Mouse (Mus musculus) intestine, embryonic 16.5 days (tissue): Measurements from ENCODE around the gene Ung. TPM values are rescaled to one million over a fixed set of nuclear protein-coding genes. Genes with fewer than 3 reads are reported as not detected.
A peak's percentile ranks its signal among the peaks of the same experiment; 100 is the strongest.

Experiments used
- ATAC-seq: fragments of 200-750 bp; cut with Nextera tagmentation; 2 replicates; pipeline ENCODE4 v1.8.0; 2017; ENCODE audit warnings: moderate TSS enrichment, moderate library complexity
- H3K27ac ChIP-seq: fragments of 300-500 bp; sonication (generic); 2 replicates; pipeline ENCODE4 v1.5.1; 2014; ENCODE audit warnings: mild to moderate bottlenecking, low read length
- H3K27me3 ChIP-seq: fragments of 300-500 bp; sonication (generic); replicated peaks from 2 replicates; pipeline ENCODE4 v1.6.1; 2014; ENCODE audit warnings: low read length, control low read depth, mixed read lengths; ENCODE audit not compliant: control insufficient read depth, insufficient read depth
- H3K36me3 ChIP-seq: fragments of 300-500 bp; sonication (generic); 2 replicates; pipeline ENCODE4 v1.6.1; 2014; ENCODE audit warnings: low read length, control low read depth; ENCODE audit not compliant: control insufficient read depth, insufficient read depth
- H3K4me1 ChIP-seq: fragments of 300-500 bp; sonication (generic); 2 replicates; pipeline ENCODE4 v1.6.1; 2014; ENCODE audit warnings: low read length, control low read depth, mixed read lengths; ENCODE audit not compliant: control insufficient read depth, insufficient read depth
- H3K4me2 ChIP-seq: fragments of 300-500 bp; sonication (generic); 2 replicates; pipeline ENCODE4 v1.6.1; 2014; ENCODE audit warnings: low read depth, low read length, control low read depth
- H3K4me3 ChIP-seq: fragments of 300-500 bp; sonication (generic); 2 replicates; pipeline ENCODE4 v1.5.1; 2014; ENCODE audit warnings: mild to moderate bottlenecking, low read length
- H3K9ac ChIP-seq: fragments of 300-500 bp; sonication (generic); 2 replicates; pipeline ENCODE4 v1.6.1; 2014; ENCODE audit warnings: low read depth, low read length
- H3K9me3 ChIP-seq: fragments of 300-500 bp; sonication (generic); 2 replicates; pipeline ENCODE4 v1.6.1; 2016; ENCODE audit warnings: low read length, control low read depth; ENCODE audit not compliant: control insufficient read depth
- WGBS: fragments of 180-500 bp; shearing (Covaris S2); extraction: QIAGEN DNeasy Blood & Tissue Kit; methylation state at CpG from one replicate; pipeline ENCODE4 v1.1.7; 2014; 5-methylcytosine and 5-hydroxymethylcytosine counted together
- polyA plus RNA-seq: library from polyadenylated mRNA; unstranded; fragments of >200 nt; fragmentation: Nextera tagmentation; extraction: Ambion mirVana; gene quantifications from 2 replicates; pipeline ENCODE4 v1.2.1, GENCODE M21; 2015

The Ung gene
- polyA plus RNA-seq, 1 experiment from 2014 or later: 35.5 TPM

GRCm38 (mm10) chr5:114129550-114130210 lies 506 bp upstream of the Ung start:
- Histone ChIP-seq H3K9ac (peak overlapping the region; percentile 75), H3K36me3 (0 out of 2 replicates have a peak, but pooled peaks cover 2% of the 10 kb centered on the region), H3K27ac (no peak overlapping the region), H3K4me3 (peak overlapping the region; percentile 86), H3K4me1 (peaks cover 35% of the 10 kb centered on the region), H3K27me3 (no peaks in the 10 kb centered on the region), H3K9me3 (no peaks in the 10 kb centered on the region), H3K4me2 (peak overlapping the region; percentile 99)
- no peak for ATAC-seq
- WGBS: 77% methylated on average over 15 of the region's 15 CpGs

DNA sequence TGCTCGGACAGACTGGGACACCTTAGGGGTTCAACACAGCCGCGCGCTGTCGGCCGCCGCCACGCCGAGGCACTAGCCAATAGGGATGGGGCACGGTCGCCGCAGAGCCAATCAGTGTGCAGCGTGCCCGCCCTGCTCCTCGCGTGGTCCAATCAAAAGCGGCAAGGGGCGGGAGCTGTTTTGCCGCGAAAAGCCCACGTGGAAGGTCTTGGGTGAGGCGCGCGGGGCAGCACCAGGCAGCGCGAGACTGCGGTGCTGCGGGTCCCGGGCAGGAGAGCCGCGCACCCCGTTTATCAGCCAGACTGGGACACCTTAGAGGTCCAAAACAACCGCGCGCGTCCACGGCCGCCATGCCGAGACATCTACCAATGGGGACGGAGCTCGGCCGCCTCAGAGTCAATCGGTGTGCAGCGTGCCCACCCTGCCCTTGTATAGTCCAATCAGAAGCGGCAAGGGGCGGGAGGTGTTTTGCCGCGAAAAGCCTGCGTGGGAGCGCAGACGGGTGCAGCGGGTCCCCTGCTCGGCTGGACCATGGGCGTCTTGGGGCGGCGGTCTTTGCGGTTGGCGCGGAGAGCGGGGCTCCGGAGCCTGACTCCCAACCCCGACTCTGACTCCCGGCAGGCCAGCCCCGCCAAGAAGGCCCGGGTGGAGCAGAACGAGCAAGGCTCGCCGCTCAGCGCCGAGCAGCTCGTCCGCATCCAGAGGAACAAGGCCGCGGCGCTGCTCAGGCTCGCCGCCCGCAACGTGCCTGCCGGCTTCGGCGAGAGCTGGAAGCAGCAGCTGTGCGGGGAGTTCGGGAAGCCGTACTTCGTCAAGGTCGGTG lies 723 bp downstream of the Ung start:
- Histone ChIP-seq H3K27me3 (no peaks in the 10 kb centered on the region), H3K4me1 (peaks cover 35% of the 10 kb centered on the region), H3K27ac (peak overlapping the region; percentile 83), H3K9ac (peak overlapping the region; percentile 75), H3K36me3 (no peaks in the 10 kb centered on the region), H3K4me2 (peak overlapping the region; percentile 99), H3K9me3 (no peaks in the 10 kb centered on the region), H3K4me3 (peak overlapping the region; percentile 86)
- WGBS: 0% methylated on average over 87 of the region's 87 CpGs
- ATAC-seq: peak; percentile 97

DNA sequence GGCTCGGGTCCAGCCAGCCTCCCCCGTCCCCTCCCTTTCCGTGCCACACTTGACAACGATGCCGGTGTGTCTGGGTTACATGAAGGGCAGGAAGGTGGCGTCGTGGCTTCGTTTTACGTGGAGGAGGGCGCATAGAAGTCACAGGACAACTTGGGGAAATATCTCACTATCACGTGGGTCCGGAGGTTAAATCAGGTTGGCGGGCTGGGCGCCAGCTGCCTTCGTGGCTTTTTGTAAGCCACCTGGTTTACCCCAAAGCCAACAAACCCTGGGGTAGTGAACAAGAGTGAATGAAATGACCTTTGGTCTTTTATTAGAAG lies 1.3 kb downstream of the Ung start:
- 0% methylated on average over 15 of the region's 15 CpGs for WGBS
- ATAC-seq: no peak
- Histone ChIP-seq H3K27me3 (no peaks in the 10 kb centered on the region), H3K4me1 (peaks cover 35% of the 10 kb centered on the region), H3K36me3 (no peaks in the 10 kb centered on the region), H3K4me2 (peak overlapping the region; percentile 99), H3K9me3 (no peaks in the 10 kb centered on the region), H3K9ac (peak overlapping the region; percentile 75), H3K4me3 (peak overlapping the region; percentile 86), H3K27ac (peak overlapping the region; percentile 83)

DNA sequence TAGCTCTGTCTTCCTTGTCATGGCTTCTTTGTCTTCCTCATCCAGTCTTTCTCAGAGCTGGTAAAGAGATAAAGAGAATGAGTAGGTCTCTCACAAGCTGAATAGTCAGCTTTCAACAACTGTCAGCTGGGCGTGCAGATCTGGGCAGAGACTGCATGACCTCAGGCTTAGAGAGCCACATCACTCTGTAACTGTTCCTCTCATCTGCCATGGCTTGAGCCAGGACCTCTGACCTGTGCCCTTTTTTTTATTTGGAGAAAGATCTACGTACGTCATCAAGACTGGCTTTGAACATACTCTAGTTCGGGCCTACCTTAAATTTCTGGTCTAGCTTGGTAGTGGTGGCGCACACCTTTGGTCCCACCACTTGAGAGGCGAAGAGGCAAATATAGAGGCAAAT lies 2.7 kb downstream of the Ung start:
- ATAC-seq: no peak
- 88% methylated on average over 6 of the region's 6 CpGs for WGBS
- H3K9me3 ChIP-seq: no peaks in the 10 kb centered on the region
- no peaks in the 10 kb centered on the region for H3K36me3 ChIP-seq
- no peak overlapping the region for H3K4me2 ChIP-seq
- H3K27me3 ChIP-seq: no peaks in the 10 kb centered on the region
- no peak overlapping the region for H3K4me3 ChIP-seq
- no peak overlapping the region for H3K9ac ChIP-seq
- no peak overlapping the region for H3K27ac ChIP-seq
- peaks cover 34% of the 10 kb centered on the region for H3K4me1 ChIP-seq

DNA sequence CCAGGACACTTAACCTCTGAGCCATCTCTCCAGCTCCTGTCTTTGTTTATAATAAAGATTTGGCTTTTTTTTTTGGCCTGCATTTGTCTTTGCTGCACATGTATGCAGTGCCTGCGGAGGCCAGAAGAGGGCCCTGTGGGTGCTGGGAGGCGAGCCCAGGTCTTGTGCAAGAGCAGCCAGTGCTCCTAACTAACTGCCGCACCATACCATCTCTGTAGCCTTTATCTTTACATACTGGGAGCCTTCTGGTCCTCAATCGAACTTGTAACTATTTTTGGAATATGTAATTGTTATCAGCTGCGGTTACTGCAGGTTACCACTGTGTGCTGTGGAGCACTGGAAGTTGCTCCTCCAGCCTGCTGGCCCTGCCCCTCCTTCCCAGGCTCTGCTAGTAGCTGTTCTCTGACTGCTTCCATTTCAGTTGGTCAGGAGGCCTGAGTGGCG lies 3.9 kb downstream of the Ung start:
- Histone ChIP-seq H3K4me2 (no peak overlapping the region), H3K9me3 (no peaks in the 10 kb centered on the region), H3K9ac (no peak overlapping the region), H3K27ac (peak overlapping the region; percentile 23), H3K4me1 (peaks cover 45% of the 10 kb centered on the region), H3K36me3 (no peaks in the 10 kb centered on the region), H3K27me3 (no peaks in the 10 kb centered on the region), H3K4me3 (no peak overlapping the region)
- WGBS: 48% methylated on average over 6 of the region's 6 CpGs
- no peak for ATAC-seq

GRCm38 (mm10) chr5:114135516-114135915 lies 5.3 kb downstream of the Ung start:
- Histone ChIP-seq H3K9me3 (no peaks in the 10 kb centered on the region), H3K4me1 (peaks cover 44% of the 10 kb centered on the region), H3K27ac (no peak overlapping the region), H3K9ac (no peak overlapping the region), H3K4me3 (no peak overlapping the region), H3K4me2 (no peak overlapping the region), H3K27me3 (no peaks in the 10 kb centered on the region), H3K36me3 (no peaks in the 10 kb centered on the region)
- WGBS: 81% methylated on average over 10 of the region's 10 CpGs
- ATAC-seq: no peak

GRCm38 (mm10) chr5:114137481-114138276 lies 7.5 kb downstream of the Ung start:
- Histone ChIP-seq H3K9me3 (no peaks in the 10 kb centered on the region), H3K4me1 (peaks cover 31% of the 10 kb centered on the region), H3K4me3 (no peak overlapping the region), H3K27me3 (no peaks in the 10 kb centered on the region), H3K9ac (no peak overlapping the region), H3K36me3 (no peaks in the 10 kb centered on the region), H3K4me2 (peak overlapping the region; percentile 22), H3K27ac (peak overlapping the region; percentile 90)
- peak; percentile 29 for ATAC-seq
- WGBS: 73% methylated on average over 15 of the region's 15 CpGs

DNA sequence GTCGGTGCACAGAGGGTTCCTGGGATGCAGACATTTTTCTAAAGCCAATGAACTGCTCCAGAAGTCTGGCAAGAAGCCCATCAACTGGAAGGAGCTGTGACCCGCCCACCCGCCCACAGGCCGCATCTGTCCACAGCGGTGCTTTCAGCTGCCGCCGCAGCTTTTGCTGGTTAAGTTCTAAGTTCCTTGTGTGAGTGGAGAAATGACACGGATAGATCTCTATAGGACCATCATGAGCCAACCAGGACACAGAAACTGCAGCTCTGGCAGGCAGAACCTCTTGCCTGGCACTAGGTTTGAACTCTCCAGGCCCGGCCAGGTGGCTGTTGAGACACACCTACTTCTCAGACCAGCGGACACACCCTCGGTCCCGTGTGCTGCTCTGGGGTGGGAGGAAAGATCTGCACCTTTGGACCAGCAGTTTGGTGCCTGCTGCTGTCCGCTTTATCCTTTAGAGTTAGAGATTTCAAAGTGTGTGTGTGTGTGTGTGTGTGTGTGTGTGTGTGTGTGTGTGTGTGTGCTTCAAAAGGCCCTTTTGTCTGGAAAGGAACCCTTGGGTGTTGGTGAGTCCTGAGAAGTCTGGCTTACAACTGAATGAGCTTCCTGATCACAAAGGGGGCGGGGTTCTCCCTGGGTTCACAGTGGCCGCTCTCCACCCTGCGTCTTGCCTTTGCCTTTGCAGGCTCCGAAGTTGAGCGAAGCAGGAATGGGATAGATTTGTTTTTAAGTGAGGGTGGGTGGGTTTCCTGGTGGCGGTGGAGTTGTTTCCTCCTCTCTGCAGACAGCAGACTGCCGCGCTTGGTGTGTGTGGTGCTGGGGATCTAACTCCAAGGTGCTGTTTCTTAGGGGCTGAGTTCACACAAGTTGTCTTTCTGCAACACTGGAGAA lies 8.3 kb downstream of the Ung start:
- peak; percentile 78 for ATAC-seq
- Histone ChIP-seq H3K4me1 (peaks cover 34% of the 10 kb centered on the region), H3K4me2 (peak overlapping the region; percentile 38), H3K36me3 (no peaks in the 10 kb centered on the region), H3K27ac (peak overlapping the region; percentile 90), H3K27me3 (no peaks in the 10 kb centered on the region), H3K4me3 (no peak overlapping the region), H3K9ac (peak overlapping the region; percentile 20; the same call in 1 of the 2 replicates), H3K9me3 (no peaks in the 10 kb centered on the region)
- WGBS: 47% methylated on average over 21 of the region's 21 CpGs
